Mouse (Mus musculus) heart, adult 8-10 months (tissue): ENCODE measurements around the gene Ntn1. TPM values are rescaled to one million over a fixed set of nuclear protein-coding genes. Genes with fewer than 3 reads are reported as not detected.

Experiments
- DNase-seq: peaks from one replicate; pipeline ENCODE4 v3.0.0; 2022; ENCODE audit warnings: low spot score
- total RNA-seq, 4 experiments: library from RNA; stranded (reverse); gene quantifications; 2 replicates each; pipeline ENCODE4 v1.2.4; 2022

The Ntn1 gene
- total RNA-seq, 4 experiments from 2014 or later, result 62.6 to 88.8 (median 70.8) TPM

DNA sequence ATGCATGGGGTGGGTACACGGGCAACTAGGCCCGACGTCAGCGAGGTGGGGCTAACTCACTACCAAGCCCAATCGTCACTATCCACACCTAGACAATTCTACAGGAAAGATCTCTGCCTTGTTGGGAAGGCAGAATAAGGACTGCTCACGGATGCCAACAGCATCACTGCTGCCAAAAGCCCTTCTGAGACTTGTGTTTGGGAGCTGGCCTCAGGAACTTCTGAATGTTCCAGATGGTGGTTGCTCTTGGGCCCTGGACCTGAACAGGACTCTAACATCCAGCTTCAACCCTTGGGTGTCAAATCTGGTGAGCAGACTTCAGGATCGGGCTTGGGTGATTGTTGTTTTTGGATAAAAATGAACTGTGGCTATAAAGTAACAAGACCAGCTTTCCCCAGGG lies 61.3 kb downstream of the Ntn1 start:
- DNase-seq, result no peak

DNA sequence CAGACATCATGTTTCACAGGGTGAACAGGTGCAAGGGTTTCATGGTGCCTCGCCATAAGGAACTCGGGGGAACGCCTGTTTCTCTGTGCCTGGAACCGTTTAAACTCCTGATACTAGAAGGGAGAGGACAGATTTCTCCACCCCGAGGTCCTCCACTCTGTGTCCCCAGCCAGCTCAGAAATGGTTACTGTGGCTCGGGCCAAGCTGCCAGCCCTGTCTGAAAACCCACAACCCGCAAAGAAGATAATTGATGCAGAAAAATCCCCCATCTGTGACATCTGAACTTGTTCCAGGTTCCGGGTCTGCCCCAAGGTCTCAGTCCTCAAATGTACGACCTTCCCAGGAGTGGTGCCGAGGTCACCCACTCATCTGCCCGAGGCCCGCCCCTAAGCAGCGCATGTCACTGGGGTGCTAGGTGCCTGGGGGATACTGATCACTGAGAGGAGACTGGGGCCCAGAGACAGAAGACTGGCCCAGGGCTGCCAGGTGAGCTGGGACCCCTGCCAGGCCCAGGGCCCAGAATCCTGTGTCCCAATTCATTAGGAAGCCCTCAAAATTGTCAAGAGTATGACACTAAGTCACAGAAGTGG lies 68.9 kb downstream of the Ntn1 start:
- DNase-seq, result no peak

DNA sequence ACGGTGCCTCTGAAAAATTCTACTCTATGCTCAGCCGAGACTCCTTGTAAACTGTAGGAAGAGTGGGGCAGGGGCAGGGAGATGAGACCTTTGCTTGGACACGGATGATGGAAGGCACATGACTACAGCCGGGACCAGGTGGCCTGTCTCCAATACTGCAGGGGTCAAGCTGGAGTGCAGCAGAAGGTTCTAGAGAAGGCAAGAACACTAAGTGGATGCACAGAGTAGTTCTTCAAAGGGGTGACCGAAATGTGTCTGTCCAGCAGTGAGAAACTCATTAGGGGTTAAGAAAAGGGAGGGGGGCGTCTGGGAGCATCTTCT lies 69.5 kb downstream of the Ntn1 start:
- no peak for DNase-seq

DNA sequence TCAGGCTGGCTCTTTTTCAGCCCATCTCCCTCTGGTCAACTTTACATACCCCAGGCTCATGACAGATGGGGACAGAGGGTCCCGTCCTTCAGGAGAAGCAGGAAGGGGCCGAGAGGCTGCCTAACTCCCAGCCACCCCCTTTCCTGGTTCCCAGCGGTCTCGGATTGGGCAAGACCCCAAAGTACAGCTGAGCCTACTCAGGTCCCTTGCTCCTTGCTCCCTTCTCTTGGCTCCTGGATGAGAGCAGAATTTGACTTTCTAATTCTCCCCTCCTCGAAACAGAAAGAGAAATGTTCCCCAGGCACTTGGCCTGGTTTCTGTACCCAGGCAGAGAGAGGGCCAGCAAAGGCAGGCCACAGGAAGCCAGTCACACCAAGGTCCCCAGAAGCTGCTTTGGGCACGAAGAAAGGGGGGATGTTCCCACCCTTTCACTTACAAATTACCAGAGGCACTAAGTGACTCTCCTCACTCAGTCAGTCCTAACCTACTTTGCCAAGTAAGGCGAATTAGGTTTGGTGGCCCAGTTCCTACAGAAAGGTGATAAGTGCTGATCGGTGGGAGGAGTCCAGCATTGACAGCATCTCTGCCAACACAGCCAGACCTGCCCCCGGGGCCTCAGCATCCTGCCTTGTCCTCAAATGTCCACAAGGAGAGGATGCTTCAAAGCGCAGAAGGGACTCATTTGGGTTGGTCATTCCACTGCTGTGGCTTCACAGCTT lies 70.1 kb downstream of the Ntn1 start:
- DNase-seq, result no peak

DNA sequence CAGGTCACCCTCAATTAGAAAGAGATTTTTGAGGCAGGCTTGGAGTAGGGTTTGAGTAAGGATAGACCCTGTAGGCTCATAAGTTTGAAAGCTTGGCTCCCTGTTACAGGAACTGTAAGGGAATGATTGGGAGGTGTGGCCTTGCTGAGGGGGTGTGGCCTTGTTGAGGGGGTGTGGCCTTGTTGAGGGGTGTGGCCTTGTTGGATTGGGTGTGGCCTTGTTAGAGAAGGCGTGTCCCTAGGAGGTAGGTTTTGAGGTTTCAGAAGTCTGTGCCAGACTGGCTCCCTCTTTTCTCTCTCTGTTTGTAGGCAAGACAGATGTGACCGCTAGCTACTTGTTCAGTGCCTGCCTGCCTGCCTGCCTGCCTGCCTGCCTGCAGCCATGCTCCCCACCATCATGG lies 75.8 kb downstream of the Ntn1 start:
- no peak for DNase-seq

DNA sequence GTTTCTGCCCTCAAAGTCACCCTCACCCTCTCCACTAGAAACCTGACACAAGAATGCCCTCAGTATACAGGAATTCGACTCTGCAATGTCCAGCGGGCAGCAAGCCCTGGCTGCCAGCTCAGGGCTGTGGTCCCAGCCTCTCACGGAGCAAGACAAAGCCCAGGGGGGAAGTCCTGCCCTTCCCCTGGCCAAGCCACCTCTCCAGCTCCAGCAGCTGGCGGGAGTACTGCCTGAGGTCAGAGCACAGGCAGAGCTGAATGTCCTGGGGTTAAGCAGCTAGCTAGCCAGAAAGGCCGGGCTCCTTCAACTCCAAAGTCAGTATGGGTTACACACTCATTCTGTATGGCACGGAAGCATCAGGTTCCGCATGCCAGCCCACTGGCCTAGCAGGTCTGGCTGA lies 79.2 kb downstream of the Ntn1 start:
- peak; percentile 63 for DNase-seq

DNA sequence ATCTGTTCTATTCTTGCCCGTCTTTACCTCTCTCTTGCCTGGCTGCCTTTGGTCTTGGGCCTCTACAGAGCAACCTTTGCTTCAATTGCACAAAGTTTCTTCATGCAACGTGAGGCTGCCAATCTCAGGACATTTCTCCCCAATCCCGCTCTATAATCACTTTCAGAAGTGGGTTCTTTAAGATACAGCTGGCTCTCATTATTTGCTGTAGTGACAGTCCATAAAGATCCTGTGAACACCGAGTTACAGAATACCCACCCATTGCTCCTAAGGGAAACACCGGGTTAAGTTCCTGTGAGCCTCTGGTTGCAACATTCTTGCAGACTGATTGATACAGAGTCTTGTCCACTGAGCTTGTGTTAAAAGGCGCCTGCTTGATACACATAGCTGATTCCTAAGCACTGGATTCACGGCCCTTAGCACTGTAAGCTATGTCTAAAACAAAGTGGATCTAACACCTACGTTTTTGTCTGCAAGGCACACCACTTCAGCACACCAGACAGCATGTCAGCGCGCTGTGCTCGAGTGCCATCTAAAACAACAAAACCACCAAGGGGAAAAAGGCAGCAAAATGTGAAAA lies 85.0 kb downstream of the Ntn1 start:
- no peak for DNase-seq

DNA sequence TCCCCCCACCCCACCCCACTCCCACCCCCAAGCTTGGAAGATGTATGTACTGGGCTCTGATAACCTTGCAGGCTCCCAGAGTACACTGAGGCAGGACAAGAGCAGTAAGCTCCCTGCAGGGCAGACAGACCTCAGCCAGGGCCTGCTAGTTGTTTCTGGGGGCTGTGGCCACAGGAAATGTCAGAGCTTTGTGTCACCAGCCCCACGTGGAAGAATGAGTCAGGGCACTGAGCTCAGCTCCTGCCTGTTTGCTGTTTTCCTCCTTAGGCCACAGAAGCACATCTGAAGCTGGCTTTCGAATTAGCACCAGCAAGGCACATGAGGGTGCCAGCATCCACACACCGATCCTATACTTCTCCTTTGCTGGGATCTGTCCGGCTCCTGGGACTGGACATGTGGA lies 86.8 kb downstream of the Ntn1 start:
- no peak for DNase-seq

DNA sequence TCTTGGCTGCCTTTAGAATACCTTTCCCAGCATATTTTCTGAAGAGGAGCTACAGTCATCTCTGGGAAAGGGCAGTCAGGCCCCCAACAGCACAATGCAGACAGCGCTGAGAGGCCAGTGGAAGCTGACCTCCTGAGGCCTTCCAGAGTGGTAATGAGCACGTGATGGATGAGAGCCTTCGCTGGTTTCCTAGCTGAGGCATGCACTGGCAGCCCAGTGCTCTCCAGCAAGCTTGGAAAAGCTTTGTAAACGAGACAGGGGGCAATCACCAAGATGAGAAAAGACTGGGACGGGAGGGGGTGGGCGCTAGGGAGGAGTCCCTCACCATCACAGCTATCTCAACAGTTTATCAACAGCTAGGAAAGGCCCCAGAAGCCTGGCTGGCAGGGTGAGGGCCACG lies 87.6 kb downstream of the Ntn1 start:
- no peak for DNase-seq

DNA sequence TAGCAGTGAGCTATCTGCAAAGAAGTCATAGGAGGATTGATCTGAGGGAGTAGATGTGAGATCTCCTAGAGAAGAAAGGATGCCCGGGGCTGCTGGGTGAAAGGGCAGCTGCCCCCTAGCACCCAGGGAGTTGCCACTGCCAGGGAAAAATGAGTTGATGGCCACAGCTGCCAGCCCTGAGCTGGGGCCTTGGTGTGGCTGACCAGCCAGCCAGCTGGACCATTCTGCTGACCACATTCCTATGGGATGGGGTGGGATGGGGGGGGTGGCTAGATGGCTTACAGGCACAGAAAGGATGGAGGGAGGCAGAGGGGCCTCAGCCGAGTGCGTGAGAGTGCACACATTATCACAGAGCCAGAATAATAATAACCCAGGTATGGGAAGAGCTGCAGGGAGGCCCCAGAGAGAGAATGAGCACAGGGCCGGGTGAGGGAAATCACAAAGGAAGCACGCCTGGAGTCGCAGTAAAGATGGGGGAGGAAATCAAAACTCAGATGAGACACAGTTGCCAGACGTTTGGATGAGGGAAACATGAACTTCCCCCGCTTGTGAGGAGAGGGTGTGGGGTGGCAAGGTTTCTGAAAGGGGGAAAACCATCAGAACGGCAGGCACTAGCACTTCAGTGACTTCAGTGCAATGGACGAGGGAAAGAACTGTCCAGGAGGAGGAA lies 91.6 kb downstream of the Ntn1 start:
- DNase-seq, result no peak

DNA sequence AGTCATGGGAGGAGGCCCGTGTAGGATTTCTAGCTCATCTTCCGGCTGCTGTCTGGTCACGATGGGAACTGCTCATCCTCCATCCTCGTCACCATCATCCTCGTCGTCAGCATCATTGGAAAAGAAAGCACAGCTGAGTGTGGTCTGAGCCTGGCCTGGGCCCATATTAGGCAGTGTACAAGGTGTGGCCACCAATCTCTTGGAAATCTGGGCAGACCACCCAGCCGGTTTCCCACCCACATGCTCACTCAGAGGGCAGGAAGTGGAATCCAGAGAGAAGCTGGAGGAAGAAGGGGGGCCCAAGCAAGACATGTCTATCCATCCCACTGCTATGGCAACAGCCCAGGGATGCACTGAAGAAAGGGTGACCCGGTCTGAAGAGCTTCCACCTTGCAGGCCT lies 94.6 kb downstream of the Ntn1 start:
- DNase-seq, result no peak

DNA sequence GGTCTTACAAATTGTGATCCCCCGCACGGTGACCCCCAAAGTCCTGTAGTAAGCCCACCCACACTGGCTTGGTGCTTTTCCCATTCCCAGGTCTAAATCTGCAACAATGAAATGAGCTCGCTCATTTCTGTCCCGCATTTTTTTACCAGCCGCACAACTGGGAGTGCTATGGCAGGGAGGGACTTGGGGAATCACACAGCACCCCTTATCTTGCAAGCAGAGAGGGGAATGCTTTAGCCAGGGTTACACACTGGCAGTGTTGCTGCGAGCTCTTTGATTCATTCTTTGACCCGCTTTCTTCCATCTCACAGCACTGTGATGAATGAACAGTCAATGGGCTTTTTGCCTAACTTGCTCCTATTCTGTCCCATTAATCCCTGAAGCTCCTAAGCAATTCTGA lies 98.3 kb downstream of the Ntn1 start:
- no peak for DNase-seq

DNA sequence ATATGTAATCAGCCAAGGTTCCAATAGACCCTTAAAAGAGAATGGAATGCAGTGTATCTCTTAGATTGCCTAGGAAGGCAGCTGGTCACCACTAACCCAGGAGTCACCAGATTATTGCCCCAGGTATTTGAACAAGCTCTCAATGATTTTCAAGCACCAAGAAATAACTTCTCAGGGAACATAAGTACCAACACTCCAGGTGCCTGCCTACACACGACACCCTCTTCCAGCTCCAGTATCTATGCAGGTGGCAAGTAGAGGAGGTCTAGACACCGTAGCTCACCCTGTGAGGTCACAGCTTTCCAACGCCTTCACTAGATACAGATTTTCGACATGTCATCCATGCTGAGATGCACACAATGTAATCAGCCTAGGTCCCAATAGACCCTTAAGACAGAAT lies 99.0 kb downstream of the Ntn1 start:
- DNase-seq, result no peak

DNA sequence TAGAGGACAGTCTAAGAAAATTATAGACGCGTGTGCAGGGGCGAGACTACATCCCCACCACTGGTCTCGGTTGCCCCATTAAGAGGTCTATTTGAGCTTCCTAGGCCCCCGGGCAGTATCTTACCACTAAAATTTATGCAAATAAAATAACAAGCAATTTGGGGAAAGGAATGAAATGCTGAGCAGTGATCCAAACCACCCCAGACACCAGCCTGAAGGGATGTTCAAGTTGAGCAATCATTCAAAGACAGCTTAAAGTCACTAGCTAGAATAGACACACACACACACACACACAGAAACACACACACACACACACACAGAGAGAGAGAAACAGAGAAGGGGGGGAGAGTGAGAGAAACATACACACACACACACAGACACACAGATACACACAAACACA lies 105.1 kb downstream of the Ntn1 start:
- no peak for DNase-seq

DNA sequence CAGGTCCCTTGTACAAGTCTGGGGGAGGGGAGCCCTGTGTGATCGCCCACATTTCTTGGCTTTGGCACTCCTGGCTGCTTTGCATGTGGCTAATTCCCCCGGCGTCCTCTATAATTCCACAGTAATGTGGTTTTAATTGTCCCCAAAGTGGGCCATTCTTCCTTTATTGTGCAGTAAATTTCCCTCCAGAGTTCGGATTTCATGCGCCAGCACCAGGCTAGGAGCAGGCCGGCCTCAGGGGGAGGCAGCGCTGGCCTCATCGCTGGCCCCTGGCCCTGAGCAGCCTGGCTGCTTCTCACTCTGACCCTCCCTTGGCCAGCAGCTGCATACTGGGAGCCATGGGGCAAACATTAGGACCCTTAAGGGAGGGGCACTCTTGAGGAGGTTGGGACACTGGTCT lies 110.0 kb downstream of the Ntn1 start:
- DNase-seq, result no peak

DNA sequence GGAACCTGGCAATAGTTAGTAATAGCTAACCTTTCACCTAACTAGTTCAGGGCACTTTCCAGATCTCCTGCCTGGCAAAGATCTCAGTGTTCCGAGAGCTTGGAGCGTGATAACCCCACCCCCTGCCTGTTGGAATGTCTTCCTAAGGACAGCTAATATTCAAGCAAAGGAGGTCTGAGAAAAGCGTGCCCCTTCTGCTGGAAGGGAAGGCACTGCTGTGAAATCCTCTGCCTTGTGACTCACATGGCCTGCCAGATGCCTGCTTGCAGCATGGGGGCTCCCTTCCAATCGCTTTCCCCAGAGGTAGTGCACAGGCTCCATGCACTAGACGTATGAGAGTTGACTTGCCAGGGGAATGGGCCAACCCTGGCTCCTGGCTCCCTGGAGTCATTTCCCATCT lies 113.3 kb downstream of the Ntn1 start:
- peak; percentile 34 for DNase-seq

DNA sequence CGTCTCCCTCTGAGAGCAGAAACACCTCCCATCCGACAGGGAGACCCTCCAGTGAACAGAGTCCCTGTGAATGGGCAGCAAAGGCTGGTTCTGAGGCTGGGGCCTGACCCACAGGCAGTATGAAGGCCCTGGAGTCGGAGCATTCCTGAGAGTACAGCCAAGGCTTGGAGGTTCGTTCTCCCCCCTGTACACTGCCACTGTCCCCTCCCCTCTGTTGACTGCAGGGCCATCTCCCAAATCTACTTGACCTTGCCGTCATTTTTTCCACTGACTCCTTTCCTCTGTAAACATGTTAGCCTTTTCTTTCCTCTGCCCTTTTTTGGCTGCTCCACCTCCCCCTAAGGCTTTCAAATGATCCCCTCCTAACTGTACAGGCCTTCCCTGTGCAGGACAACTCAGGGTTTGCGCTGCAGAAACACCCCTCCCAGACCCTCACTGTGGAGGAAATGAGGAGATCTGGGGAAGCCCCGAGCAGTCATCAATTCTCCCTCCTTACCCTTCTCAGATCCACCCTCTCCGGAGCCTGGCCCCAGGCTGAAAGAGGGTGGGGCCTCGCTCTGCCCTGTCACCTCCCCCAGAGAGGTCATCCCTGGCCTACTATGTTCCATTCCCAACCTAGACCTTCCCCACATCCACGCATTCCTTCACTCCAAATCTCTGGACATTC lies 114.3 kb downstream of the Ntn1 start:
- peak; percentile 51 for DNase-seq

DNA sequence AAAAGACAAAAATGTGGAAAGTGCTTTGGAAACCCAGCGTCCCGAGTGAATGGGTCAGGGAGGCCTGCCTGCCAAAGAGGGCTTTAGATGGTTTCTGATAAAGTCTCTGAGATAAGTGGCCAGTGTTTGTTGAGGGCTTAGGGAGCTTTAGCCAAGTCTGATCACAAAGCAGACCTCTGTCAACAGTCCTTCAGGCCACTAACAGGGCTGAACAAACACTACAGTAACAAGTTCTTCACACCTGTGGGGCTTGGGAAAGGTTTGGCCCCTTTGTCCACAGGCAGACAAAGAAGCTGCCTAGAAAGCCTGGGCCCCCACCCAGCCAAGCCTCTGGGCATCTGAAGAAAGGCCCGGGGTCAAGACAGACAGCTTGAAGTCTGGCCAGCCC lies 114.9 kb downstream of the Ntn1 start:
- DNase-seq, result no peak

DNA sequence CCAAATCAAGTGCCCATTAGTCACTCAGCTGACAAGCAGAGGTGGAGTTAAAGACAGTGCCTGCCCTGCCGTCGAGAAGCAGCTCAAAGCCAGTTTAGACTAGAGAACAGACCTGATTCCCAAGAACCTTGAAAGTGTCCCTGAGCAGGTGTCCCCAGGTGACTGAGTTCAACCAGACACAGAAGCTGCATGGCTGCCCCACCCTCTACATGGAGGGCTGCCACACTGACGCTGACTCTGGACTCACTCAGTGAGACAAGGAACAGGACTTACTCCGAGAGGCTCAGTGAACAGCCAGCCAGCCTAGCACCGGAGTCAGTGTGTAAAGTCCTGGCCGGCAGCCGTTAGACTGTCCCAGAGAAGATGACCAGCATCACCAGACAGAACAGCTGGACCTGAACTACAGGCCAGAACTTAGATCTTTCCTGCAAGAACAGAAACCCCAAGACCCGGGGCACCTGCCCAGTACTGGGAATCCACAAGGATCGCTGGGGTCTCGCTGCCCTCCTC lies 120.6 kb downstream of the Ntn1 start:
- DNase-seq, result no peak

DNA sequence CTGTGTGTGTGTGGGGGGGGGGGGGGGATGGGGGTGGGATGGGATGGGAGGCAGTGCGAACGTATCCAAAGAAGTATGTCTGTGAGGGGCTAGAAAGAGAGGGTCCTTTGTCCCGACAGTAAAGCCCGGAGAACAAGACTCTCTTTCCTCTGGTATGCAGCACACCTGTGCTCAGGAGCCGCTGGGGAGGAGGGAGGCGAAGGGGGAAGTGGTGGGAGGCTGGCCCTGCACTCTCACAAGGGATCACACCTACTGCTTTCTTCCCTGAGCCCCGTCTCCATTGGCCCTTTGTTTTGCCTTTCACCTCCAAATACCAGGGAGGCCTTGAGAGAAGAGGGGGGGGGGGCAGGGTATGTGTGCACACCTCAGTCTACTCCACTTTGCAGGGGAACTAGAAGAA lies 123.7 kb downstream of the Ntn1 start:
- DNase-seq, result no peak

DNA sequence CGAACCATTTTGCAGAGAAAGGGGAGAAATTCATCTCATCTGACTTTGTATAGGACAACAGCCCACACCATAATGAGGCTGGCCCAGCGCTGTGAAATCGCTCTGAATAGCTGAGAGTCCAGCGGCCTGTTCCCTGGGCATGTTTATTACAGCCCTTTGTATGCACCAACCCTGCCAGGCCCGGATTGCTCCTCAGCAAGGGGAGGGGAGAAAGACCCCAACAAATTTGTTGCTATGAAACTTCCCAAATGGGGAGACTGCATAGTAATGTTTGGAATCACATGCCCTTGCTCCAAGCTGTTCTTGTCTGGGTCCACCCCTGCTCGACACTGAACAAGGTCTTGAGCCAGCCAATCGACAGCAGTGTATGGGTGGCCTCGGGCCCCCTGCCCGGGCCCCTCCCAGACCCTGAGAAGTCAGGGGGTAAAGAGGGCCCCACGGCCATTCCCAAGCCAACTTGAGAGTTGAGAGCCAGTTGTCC lies 126.3 kb downstream of the Ntn1 start:
- DNase-seq, result no peak

DNA sequence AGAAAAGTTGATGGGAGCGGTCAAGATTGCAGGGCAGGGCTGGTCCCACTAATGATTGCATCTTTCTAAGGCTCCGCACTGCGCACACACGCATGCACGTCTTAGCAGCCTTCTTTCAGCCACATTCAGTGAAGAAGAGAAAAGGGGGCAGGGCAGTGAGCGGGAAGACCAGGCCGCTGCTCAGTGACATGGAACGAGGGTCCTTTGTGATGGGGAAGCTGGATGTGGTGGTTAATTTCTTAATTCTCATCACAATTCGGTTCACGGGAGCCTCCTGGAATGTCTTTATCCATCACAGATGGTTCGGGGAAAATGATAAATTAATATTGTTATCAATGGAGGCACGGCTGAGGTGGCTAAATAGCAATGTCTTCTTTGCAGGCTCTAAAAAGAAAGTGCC lies 126.8 kb downstream of the Ntn1 start:
- no peak for DNase-seq
